Mouse (Mus musculus): ENCODE data around the gene Nceh1.

DNA sequence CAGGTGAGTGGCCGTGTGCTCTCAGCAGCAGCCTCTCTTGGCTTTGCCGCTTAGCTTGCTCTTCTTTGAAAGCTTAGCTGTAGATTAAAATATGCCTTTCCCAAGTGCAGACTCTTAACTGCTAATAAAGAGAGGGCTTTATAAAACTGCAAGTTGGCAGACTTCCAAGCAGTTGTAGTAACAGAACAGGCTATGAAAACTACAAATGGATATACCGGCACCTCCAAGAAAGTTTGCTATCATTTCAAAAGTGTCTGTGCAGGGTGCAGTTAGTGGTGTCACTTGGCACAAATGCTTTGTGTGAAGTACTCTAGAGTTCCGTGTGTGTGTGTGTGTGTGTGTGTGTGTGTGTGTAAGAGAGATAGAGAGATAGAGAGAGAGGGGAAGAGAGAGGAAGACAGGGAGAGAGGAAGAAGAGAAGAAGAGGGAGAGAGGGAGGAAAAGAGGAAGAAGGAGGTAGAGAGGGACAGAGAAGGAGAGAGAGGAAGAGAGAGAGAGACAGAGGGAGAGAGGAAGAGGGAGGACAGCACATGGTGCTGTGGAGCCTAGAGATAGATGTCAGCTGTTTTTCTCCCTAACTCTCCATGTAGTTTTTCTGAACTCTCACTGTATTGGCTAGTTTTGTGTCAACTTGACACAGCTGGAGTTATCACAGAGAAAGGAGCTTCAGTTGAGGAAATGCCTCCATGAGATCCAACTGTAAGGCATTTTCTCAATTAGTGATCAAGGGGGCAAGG is 134.7 kb downstream of the Nceh1 start:
- TF ChIP-seq CTCF (IDR thresholded peaks at IDR 0.05; ENCODE audit: extremely low read depth, insufficient read length, insufficient replicate concordance, low read depth, low read length) = no peak
- no peak for TF ChIP-seq POLR2A (IDR thresholded peaks at IDR 0.05; ENCODE audit: low read depth, low read length)

All from small intestine, adult 2 months (tissue).